Mouse (Mus musculus): ENCODE data around the gene Tjp2.

DNA sequence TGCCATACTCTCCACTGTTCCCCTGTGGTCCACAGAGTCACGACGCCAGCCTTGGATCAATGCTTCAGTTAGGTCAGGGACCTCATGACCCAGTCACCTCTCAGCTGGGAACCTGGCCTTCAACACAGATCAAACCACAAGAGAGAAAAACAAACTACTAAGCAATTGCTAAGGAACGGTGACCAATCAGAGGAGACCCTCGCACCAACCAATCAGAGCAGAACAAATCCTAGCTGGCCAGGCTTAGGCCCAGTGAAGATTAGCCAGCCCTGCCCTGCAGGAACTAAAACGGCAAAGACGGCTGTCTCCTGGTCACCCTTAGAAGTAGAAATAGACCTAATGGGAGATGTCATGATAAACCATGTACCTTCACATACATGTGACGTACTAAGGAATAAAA, 46.5 kb upstream of the Tjp2 start:
- TF ChIP-seq CTCF (IDR thresholded peaks at IDR 0.05) (no peak), POLR2A (IDR thresholded peaks at IDR 0.05; ENCODE audit: insufficient read depth, low read depth, low read length) (no peak)

Measured in heart, adult 2 months (tissue).